Mouse (Mus musculus) intestine, embryonic 14.5 days (tissue): ENCODE results near the gene Ces2h. TPM values are rescaled to one million over a fixed set of nuclear protein-coding genes. Genes with fewer than 3 reads are reported as not detected.
A peak's percentile ranks its signal among the peaks of the same experiment; 100 is the strongest.

ENCODE experiments used
- ATAC-seq: fragments of 200-750 bp; cut with Nextera tagmentation; replicated peaks from 2 replicates; pipeline ENCODE4 v1.8.0; 2017; ENCODE audit warnings: low read depth, moderate number of reproducible peaks, moderate TSS enrichment, moderate library complexity; ENCODE audit not compliant: low FRiP score, low TSS enrichment
- DNase-seq: peaks from one replicate; pipeline ENCODE4 v3.0.0-alpha.2; 2018; ENCODE audit warnings: low spot score
- H3K27ac ChIP-seq: fragments of 300-500 bp; sonication (generic); 2 replicates; pipeline ENCODE4 v1.5.1; 2014; ENCODE audit warnings: low read depth, mild to moderate bottlenecking, control low read depth
- H3K27me3 ChIP-seq: fragments of 300-500 bp; sonication (generic); replicated peaks from 2 replicates; pipeline ENCODE4 v1.6.1; 2014; ENCODE audit warnings: low read length, control low read depth; ENCODE audit not compliant: control insufficient read depth, insufficient read depth
- H3K36me3 ChIP-seq: fragments of 300-500 bp; sonication (generic); 2 replicates; pipeline ENCODE4 v1.6.1; 2014; ENCODE audit warnings: low read length, control low read depth; ENCODE audit not compliant: control insufficient read depth, insufficient read depth
- H3K4me1 ChIP-seq: fragments of 300-500 bp; sonication (generic); replicated peaks from 2 replicates; pipeline ENCODE4 v1.6.1; 2014; ENCODE audit warnings: low read length, control low read depth, mixed read lengths; ENCODE audit not compliant: control insufficient read depth, insufficient read depth
- H3K4me2 ChIP-seq: fragments of 300-500 bp; sonication (generic); 2 replicates; pipeline ENCODE4 v1.6.1; 2014; ENCODE audit warnings: low read length
- H3K4me3 ChIP-seq: fragments of 300-500 bp; sonication (generic); 2 replicates; pipeline ENCODE4 v1.5.1; 2014; ENCODE audit warnings: low read depth, low read length, control low read depth, mixed read lengths
- H3K9ac ChIP-seq: fragments of 300-500 bp; sonication (generic); 2 replicates; pipeline ENCODE4 v1.6.1; 2014; ENCODE audit warnings: mild to moderate bottlenecking, low read length
- H3K9me3 ChIP-seq: fragments of 300-500 bp; sonication (generic); 2 replicates; pipeline ENCODE4 v1.6.1; 2016; ENCODE audit warnings: low read length, control low read depth; ENCODE audit not compliant: control insufficient read depth
- WGBS: fragments of 180-500 bp; shearing (Covaris S2); extraction: QIAGEN DNeasy Blood & Tissue Kit; methylation state at CpG from one replicate; pipeline ENCODE4 v1.1.7; 2014; 5-methylcytosine and 5-hydroxymethylcytosine counted together
- polyA plus RNA-seq: library from polyadenylated mRNA; unstranded; fragments of >200 nt; fragmentation: Nextera tagmentation; extraction: Ambion mirVana; gene quantifications from 2 replicates; pipeline ENCODE4 v1.2.1, GENCODE M21; 2014

Ces2h gene
- polyA plus RNA-seq = not detected in 2 replicates

DNA sequence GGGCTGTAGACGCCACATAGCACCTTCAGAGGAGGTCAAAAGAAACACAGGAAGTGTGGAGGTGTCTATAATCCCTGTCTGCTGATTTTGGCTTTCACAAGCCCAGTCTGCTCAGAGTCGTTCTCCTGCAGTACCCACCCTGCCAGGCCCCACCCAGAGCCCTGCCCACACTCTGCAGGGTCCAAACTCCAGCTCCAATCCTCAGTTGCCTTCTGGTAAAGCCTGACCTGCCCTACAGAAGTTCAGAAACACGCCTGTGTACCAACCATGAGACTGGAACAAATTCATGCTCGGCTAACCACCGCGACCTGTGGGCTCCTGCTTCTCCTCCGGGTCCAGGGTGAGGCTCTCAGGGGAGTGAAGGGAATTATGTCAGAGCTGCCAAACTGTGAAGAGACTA is at the start of gene Ces2h:
Ces2h (plus strand) TSS at position 268 of the 400 bp plus-strand sequence.
- Histone ChIP-seq H3K27me3 (no peaks in the 10 kb centered on the region), H3K36me3 (no peaks in the 10 kb centered on the region), H3K4me2 (no peak within 1 kb of the TSS), H3K4me3 (no peak within 1 kb of the TSS), H3K9ac (no peak within 1 kb of the TSS), H3K4me1 (no peaks in the 10 kb centered on the region), H3K27ac (no peak within 1 kb of the TSS), H3K9me3 (no peaks in the 10 kb centered on the region)
- DNase-seq (peak; percentile 53), ATAC-seq (no peak)
- WGBS = 72% methylated on average over 7 of the region's 7 CpGs

DNA sequence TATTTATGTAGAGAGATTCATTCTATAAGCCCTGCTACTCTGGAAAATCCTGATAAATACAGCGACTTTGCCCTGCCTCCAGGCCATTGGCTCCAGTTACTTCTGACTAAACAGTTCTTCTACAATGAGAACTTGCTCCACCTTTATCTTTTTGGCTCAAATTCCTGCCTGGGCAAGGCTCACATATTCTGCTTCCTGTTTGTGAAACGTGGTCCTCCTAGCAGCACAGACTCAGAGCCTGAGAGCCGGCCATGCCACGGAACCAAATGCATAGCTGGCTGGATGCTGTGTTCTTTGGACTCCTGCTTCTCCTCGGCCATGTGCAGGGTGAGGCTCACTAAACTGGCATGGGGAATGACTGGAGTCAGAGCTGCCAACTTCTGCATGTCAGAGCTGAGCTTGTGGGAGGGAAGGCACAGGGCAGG is 39.1 kb upstream of the Ces2h start, which contains the start of gene Ces2g:
Ces2g (plus strand) TSS at position 182 of the 425 bp plus-strand sequence.
- H3K27ac ChIP-seq = no peak within 1 kb of the TSS
- no peak within 1 kb of the TSS for H3K4me2 ChIP-seq
- no peaks in the 10 kb centered on the region for H3K27me3 ChIP-seq
- no peaks in the 10 kb centered on the region for H3K4me1 ChIP-seq
- no peak for DNase-seq
- H3K4me3 ChIP-seq = no peak within 1 kb of the TSS
- no peaks in the 10 kb centered on the region for H3K36me3 ChIP-seq
- 65% methylated on average over 5 of the region's 5 CpGs for WGBS
- no peaks in the 10 kb centered on the region for H3K9me3 ChIP-seq
- no peak for ATAC-seq
- H3K9ac ChIP-seq = no peak within 1 kb of the TSS

DNA sequence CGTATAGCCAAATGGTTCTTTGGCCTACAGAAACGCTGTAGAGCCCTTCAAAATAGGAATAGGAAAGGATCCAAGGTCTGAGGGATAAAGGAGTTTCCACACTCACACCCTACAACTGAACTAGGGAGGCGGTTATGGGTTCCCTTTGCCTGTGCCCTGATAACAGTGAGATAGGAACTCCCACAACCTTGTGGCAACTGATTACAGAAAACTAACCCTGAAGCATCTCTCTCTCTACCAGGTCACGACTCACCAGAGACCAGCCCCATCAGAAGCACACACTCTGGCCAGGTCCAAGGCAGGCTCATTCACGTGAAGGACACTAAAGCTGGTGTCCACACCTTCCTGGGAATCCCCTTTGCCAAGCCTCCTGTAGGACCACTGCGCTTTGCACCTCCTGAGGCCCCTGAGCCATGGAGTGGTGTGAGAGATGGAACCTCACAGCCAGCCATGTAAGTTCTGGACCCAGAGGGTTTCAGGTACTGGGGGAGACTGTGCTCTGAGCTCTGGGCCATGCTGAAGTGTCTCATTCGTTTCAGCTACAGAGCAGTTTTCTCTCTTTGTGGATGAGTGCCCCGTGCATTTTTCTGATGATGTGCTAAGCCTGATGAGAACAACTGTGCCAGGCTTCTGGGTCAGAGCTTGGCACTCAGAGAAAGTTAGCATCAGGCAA is 38.3 kb upstream of the Ces2h start:
- DNase-seq (no peak), ATAC-seq (no peak)
- H3K9ac ChIP-seq = no peak overlapping the region
- no peaks in the 10 kb centered on the region for H3K9me3 ChIP-seq
- no peak overlapping the region for H3K4me2 ChIP-seq
- 70% methylated on average over 8 of the region's 8 CpGs for WGBS
- H3K4me3 ChIP-seq = no peak overlapping the region
- no peak overlapping the region for H3K27ac ChIP-seq
- no peaks in the 10 kb centered on the region for H3K4me1 ChIP-seq
- H3K27me3 ChIP-seq = no peaks in the 10 kb centered on the region
- no peaks in the 10 kb centered on the region for H3K36me3 ChIP-seq

- no peak overlapping the region for H3K9ac ChIP-seq
- 78% methylated on average over 4 of the region's 4 CpGs for WGBS
- H3K36me3 ChIP-seq = no peaks in the 10 kb centered on the region
- H3K4me3 ChIP-seq = no peak overlapping the region
- no peaks in the 10 kb centered on the region for H3K27me3 ChIP-seq
- H3K4me2 ChIP-seq = no peak overlapping the region
- ATAC-seq (no peak), DNase-seq (no peak)
- no peaks in the 10 kb centered on the region for H3K9me3 ChIP-seq
- H3K27ac ChIP-seq = no peak overlapping the region
- no peaks in the 10 kb centered on the region for H3K4me1 ChIP-seq
Observed at GRCm38 (mm10) chr8:104963375-104963894, 37.2 kb upstream of the Ces2h start.

GRCm38 (mm10) chr8:104984126-104984525 is 16.5 kb upstream of the Ces2h start:
- no peaks in the 10 kb centered on the region for H3K36me3 ChIP-seq
- H3K9me3 ChIP-seq = peaks cover 6% of the 10 kb centered on the region; the same call in 1 of the 2 replicates
- no peak overlapping the region for H3K9ac ChIP-seq
- no peak overlapping the region for H3K4me2 ChIP-seq
- no peaks in the 10 kb centered on the region for H3K4me1 ChIP-seq
- ATAC-seq (no peak), DNase-seq (no peak)
- H3K27ac ChIP-seq = no peak overlapping the region
- H3K4me3 ChIP-seq = no peak overlapping the region
- H3K27me3 ChIP-seq = no peaks in the 10 kb centered on the region
- 86% methylated on average over 5 of the region's 5 CpGs for WGBS

GRCm38 (mm10) chr8:104984942-104985341 is 15.7 kb upstream of the Ces2h start:
- DNase-seq (no peak), ATAC-seq (no peak)
- H3K9ac ChIP-seq = no peak overlapping the region
- H3K36me3 ChIP-seq = no peaks in the 10 kb centered on the region
- H3K27me3 ChIP-seq = no peaks in the 10 kb centered on the region
- H3K9me3 ChIP-seq = peaks cover 3% of the 10 kb centered on the region; the same call in 1 of the 2 replicates
- no peak overlapping the region for H3K4me2 ChIP-seq
- no peak overlapping the region for H3K4me3 ChIP-seq
- WGBS = 91% methylated on average over 2 of the region's 2 CpGs
- no peaks in the 10 kb centered on the region for H3K4me1 ChIP-seq
- no peak overlapping the region for H3K27ac ChIP-seq

DNA sequence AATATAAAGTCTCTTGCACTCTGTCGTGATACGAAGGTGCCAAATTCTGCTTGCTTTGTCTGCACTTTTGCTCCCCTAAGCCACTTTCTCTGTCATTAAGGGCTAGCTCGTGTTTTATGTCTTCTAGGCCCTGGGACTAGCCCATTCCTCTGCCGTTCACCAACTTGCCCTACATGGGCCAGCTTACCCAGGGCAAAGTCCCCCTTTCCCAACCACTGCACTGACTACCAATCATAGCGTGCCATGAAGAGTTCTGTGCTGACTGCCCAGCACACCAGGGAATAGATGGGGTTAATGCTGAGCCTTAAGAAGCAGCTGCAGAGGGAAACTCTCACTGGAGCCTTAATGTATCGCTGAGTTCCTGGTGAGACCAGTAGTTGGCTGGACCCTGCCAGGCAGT is 2.5 kb upstream of the Ces2h start:
- no peak overlapping the region for H3K27ac ChIP-seq
- H3K4me2 ChIP-seq = no peak overlapping the region
- H3K4me1 ChIP-seq = no peaks in the 10 kb centered on the region
- H3K36me3 ChIP-seq = no peaks in the 10 kb centered on the region
- H3K9me3 ChIP-seq = no peaks in the 10 kb centered on the region
- no peak overlapping the region for H3K4me3 ChIP-seq
- WGBS = 78% methylated on average over 6 of the region's 6 CpGs
- ATAC-seq (no peak), DNase-seq (no peak)
- H3K9ac ChIP-seq = no peak overlapping the region
- no peaks in the 10 kb centered on the region for H3K27me3 ChIP-seq

GRCm38 (mm10) chr8:104999183-104999582 is 1.5 kb upstream of the Ces2h start:
- Histone ChIP-seq H3K36me3 (no peaks in the 10 kb centered on the region), H3K9ac (no peak overlapping the region), H3K9me3 (no peaks in the 10 kb centered on the region), H3K27me3 (no peaks in the 10 kb centered on the region), H3K4me3 (no peak overlapping the region), H3K4me2 (no peak overlapping the region), H3K27ac (no peak overlapping the region), H3K4me1 (no peaks in the 10 kb centered on the region)
- ATAC-seq = no peak
- DNase-seq = no peak
- 77% methylated on average over 6 of the region's 6 CpGs for WGBS

DNA sequence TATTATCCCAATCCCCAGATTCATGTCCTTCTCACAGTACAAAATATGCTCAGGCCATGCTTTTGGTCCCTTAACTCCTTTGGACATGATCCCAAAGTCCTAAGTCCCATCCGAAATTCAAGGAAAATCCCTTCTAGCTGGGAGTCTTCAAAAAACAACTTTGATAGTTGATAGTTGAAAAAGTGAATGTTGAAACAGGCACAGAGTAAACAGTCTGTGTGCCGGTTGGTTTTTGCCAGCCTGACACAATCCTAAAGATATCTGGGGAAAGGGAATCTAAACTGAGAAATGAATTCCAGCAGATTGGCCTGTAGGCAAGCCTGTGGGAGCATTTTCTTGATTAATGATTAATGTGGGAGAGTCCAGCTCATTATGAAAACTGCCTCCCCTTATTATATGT is 9.3 kb downstream of the Ces2h start:
- H3K27ac ChIP-seq = no peak overlapping the region
- 79% methylated on average over 2 of the region's 2 CpGs for WGBS

More for the DNA sequence above, 9.3 kb downstream of the Ces2h start:
- no peak overlapping the region for H3K4me3 ChIP-seq
- no peaks in the 10 kb centered on the region for H3K9me3 ChIP-seq
- no peaks in the 10 kb centered on the region for H3K4me1 ChIP-seq
- H3K36me3 ChIP-seq = no peaks in the 10 kb centered on the region
- ATAC-seq = no peak
- no peak for DNase-seq
- H3K4me2 ChIP-seq = no peak overlapping the region
- H3K9ac ChIP-seq = no peak overlapping the region
- no peaks in the 10 kb centered on the region for H3K27me3 ChIP-seq
